Mouse (Mus musculus) midbrain, embryonic 14.5 days (tissue): ENCODE data around the gene 2010111I01Rik. TPM values are rescaled to one million over a fixed set of nuclear protein-coding genes. Genes with fewer than 3 reads are reported as not detected.
A peak's percentile ranks its signal among the peaks of the same experiment; 100 is the strongest.

Experiments used
- ATAC-seq: fragments of 200-750 bp; cut with Nextera tagmentation; 2 replicates; pipeline ENCODE4 v1.8.0; 2017; ENCODE audit warnings: moderate number of reproducible peaks, moderate library complexity; ENCODE audit not compliant: low FRiP score, low TSS enrichment
- DNase-seq: peaks from one replicate; pipeline ENCODE4 v3.0.0-alpha.2; 2015
- H3K27ac ChIP-seq: fragments of 300-500 bp; sonication (generic); replicated peaks from 2 replicates; pipeline ENCODE4 v1.5.1; 2014; ENCODE audit warnings: mild to moderate bottlenecking, low read depth, low read length, moderate library complexity
- H3K27me3 ChIP-seq: fragments of 300-500 bp; sonication (generic); 2 replicates; pipeline ENCODE4 v1.6.1; 2014; ENCODE audit warnings: low read length, control low read depth, mixed read lengths; ENCODE audit not compliant: control insufficient read depth, insufficient read depth
- H3K36me3 ChIP-seq: fragments of 300-500 bp; sonication (generic); 2 replicates; pipeline ENCODE4 v1.6.1; 2014; ENCODE audit warnings: low read length, control low read depth; ENCODE audit not compliant: control insufficient read depth, insufficient read depth
- H3K4me1 ChIP-seq: fragments of 300-500 bp; sonication (generic); 2 replicates; pipeline ENCODE4 v1.6.1; 2014; ENCODE audit warnings: mild to moderate bottlenecking, antibody characterized with exemption, low read length, control low read depth; ENCODE audit not compliant: control insufficient read depth, insufficient read depth
- H3K4me2 ChIP-seq: fragments of 300-500 bp; sonication (generic); 2 replicates; pipeline ENCODE4 v1.6.1; 2014; ENCODE audit warnings: mild to moderate bottlenecking, low read length, moderate library complexity
- H3K4me3 ChIP-seq: fragments of 300-500 bp; sonication (generic); replicated peaks from 2 replicates; pipeline ENCODE4 v1.5.1; 2014; ENCODE audit warnings: low read depth, low read length
- H3K9ac ChIP-seq: fragments of 300-500 bp; sonication (generic); replicated peaks from 2 replicates; pipeline ENCODE4 v1.6.1; 2014; ENCODE audit warnings: mild to moderate bottlenecking, low read length, moderate library complexity
- H3K9me3 ChIP-seq: fragments of 300-500 bp; sonication (generic); 2 replicates; pipeline ENCODE4 v1.6.1; 2016; ENCODE audit warnings: low read length, control low read depth, mixed read lengths; ENCODE audit not compliant: control insufficient read depth
- WGBS: fragments of 180-500 bp; shearing (Covaris S2); extraction: QIAGEN DNeasy Blood & Tissue Kit; methylation state at CpG from one replicate; pipeline ENCODE4 v1.1.7; 2014; 5-methylcytosine and 5-hydroxymethylcytosine counted together
- polyA plus RNA-seq: library from polyadenylated mRNA; unstranded; fragments of >200 nt; fragmentation: Nextera tagmentation; extraction: Ambion mirVana; gene quantifications from 2 replicates; pipeline ENCODE4 v1.2.1, GENCODE M21; 2014

Gene 2010111I01Rik
- 23.0 and 32.0 TPM in 2 replicates for polyA plus RNA-seq

DNA sequence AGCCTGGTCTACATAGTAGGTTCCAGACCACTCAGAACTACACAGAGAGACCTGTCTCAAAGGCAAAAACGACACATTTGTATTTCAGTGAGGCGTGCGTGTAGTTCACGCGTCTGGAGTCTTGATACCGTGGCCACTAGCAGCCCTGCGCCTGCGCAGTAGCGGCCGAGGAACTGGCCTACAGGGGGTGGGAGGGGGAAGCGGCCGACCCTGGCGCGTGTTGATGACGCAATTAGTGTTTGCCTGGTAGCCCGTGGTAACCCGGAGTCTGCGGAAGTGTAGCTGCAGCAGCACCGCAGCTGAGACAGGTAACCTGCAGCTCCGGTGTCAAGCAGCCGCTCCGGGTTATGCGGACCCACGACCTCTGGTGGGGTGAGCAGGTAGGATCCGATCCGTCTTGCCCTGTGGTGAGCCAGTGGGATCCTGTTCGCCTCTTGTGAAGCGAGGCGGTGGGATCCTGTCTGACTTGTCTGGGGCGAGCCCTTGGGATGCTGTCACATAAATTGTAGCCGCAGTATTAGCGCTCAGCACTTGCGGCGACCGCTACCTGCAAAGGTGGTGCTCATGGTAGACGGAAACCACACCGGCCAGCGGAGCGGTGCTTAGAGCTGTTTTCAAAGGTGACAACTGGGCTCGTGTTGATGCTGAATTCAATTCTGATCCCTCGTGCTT lies at the start of gene 2010111I01Rik:
2010111I01Rik (plus strand) TSS at position 254 of the 672 bp plus-strand sequence.
- H3K27ac ChIP-seq = peak within 1 kb of the TSS; percentile 33; the same call in 1 of the 2 replicates
- under 1% methylated on average over 41 of the region's 41 CpGs for WGBS

DNA sequence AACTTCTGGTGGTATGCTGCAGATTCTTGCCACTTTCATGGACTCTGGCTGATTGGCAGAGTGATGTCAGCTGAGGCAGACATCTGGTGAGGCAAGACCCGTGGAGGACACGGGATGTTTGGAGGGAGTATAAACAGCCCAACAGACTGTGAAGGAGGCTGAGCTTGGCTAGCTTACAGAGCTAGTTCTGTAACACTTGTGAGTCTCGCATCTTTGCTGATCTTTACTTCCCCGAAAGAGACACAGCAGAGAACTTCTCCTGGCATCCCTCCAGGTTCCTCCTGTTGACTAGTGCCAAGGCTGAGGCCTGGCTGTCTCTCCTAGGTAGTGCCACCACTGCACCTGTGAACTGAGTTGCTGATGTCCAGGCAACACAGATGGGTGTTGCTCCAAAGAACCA lies 48.0 kb upstream of the 2010111I01Rik start:
- 86% methylated on average over 4 of the region's 4 CpGs for WGBS
- Histone ChIP-seq H3K27ac (no peak overlapping the region), H3K4me2 (no peak overlapping the region), H3K4me1 (no peaks in the 10 kb centered on the region), H3K9ac (no peak overlapping the region), H3K27me3 (no peaks in the 10 kb centered on the region), H3K9me3 (no peaks in the 10 kb centered on the region), H3K4me3 (no peak overlapping the region), H3K36me3 (no peaks in the 10 kb centered on the region)
- DNase-seq = no peak
- ATAC-seq = no peak

More for the DNA sequence above, at the start of gene 2010111I01Rik:
- DNase-seq (peak; percentile 99), ATAC-seq (peak; percentile 96)
- H3K4me2 ChIP-seq = peak within 1 kb of the TSS; percentile 55
- peak within 1 kb of the TSS; percentile 54 for H3K9ac ChIP-seq
- no peaks in the 10 kb centered on the region for H3K27me3 ChIP-seq
- no peaks in the 10 kb centered on the region for H3K9me3 ChIP-seq
- peak within 1 kb of the TSS; percentile 77 for H3K4me3 ChIP-seq
- H3K36me3 ChIP-seq = no peaks in the 10 kb centered on the region
- peaks cover 6% of the 10 kb centered on the region for H3K4me1 ChIP-seq

DNA sequence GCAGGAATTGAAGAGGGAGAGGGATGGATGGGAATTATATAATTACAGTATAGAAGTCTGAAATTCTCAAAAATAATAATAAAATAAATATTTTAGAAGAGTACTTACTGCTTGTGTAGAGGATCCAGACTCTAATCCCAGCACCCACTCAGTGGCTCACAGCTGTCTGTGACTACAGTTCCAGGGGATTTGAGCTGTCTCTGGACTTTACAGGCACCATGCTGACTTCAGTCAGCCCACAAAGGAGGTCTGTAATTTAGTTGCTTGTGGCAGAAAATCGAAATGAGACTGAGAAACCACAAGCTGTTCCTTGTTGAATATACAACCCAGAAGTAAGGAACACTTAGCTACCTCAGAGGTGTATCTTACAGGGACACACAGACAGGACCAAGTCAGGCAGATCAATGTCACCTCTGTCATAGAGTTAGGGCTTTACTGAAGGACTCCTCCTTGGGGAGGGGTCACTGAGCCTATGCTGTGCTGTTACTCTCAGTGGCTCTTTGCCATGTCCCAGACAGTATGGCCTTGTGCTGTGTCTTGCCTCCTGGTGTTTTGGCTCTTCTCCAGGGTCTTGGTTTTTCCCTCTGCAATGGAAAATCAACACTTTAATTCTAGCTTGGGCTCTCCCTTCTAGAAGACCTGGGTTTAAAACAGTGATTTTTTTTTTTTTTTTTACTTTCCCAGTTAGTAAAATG lies 47.1 kb upstream of the 2010111I01Rik start:
- no peak overlapping the region for H3K9ac ChIP-seq
- no peak overlapping the region for H3K4me2 ChIP-seq
- DNase-seq (peak; percentile 46), ATAC-seq (peak; percentile 34; the same call in 1 of the 2 replicates)
- no peaks in the 10 kb centered on the region for H3K36me3 ChIP-seq
- no peaks in the 10 kb centered on the region for H3K4me1 ChIP-seq
- WGBS = 41% methylated on average over 1 of the region's 1 CpGs
- no peaks in the 10 kb centered on the region for H3K27me3 ChIP-seq
- H3K9me3 ChIP-seq = no peaks in the 10 kb centered on the region
- no peak overlapping the region for H3K4me3 ChIP-seq
- no peak overlapping the region for H3K27ac ChIP-seq

DNA sequence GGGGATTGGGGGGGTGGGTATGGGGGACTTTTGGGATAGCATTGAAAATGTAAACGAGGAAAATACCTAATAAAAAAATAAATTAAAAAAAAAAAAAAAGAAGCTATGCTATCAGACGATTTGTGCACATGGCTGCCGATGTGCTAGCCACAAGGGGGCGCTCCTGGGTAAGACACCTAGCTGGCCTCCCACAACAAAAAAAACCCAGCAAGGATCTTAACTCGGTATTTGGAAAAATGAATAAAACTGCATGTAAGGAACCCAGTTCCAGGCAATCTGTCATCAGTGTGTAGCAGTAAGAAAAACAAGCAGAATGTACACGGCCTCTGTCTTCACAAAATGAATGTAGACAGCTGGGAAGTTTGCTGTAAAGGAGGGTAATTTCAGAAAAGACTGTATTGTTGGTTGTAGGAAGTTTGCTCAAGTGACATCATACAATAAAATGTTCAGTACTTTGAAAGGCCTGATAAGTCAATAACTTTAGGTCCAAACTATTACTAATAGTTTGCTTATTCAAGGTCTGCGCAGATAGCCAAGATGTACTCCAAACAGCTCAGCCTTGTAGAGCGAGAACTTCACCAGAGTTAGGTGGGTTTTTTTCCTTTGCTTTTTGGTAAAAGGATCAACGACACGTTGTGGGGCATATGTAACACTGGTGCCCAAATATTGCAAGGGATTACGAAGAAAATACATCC lies 44.9 kb upstream of the 2010111I01Rik start:
- Histone ChIP-seq H3K9me3 (no peaks in the 10 kb centered on the region), H3K4me2 (no peak overlapping the region), H3K4me3 (no peak overlapping the region), H3K4me1 (no peaks in the 10 kb centered on the region), H3K9ac (no peak overlapping the region), H3K27me3 (no peaks in the 10 kb centered on the region), H3K36me3 (no peaks in the 10 kb centered on the region), H3K27ac (no peak overlapping the region)
- no peak for ATAC-seq
- 39% methylated on average over 11 of the region's 11 CpGs for WGBS
- DNase-seq = peak; percentile 89

DNA sequence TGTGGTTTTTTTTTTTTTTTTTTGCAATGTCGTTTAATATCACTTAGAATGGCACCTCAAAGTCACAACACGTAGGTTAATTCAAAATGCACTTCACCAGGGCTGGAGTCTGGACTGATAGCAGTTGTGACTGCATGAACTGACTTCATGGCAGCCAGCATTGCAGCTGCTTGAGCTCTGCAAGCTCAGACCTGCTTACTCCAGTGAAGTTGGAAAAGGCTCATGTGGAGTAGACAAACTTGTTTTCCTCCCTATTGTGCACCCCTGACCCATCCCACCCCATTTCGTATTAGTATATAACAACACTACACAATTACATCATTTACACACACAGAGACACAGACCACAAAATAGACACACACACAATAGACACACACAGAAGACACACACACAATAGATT lies 42.0 kb upstream of the 2010111I01Rik start:
- 88% methylated on average over 3 of the region's 3 CpGs for WGBS
- H3K9ac ChIP-seq = no peak overlapping the region
- no peak overlapping the region for H3K4me2 ChIP-seq
- no peak for ATAC-seq
- H3K36me3 ChIP-seq = no peaks in the 10 kb centered on the region
- no peaks in the 10 kb centered on the region for H3K27me3 ChIP-seq
- H3K9me3 ChIP-seq = no peaks in the 10 kb centered on the region
- DNase-seq = no peak
- no peak overlapping the region for H3K4me3 ChIP-seq
- no peak overlapping the region for H3K27ac ChIP-seq
- H3K4me1 ChIP-seq = no peaks in the 10 kb centered on the region

DNA sequence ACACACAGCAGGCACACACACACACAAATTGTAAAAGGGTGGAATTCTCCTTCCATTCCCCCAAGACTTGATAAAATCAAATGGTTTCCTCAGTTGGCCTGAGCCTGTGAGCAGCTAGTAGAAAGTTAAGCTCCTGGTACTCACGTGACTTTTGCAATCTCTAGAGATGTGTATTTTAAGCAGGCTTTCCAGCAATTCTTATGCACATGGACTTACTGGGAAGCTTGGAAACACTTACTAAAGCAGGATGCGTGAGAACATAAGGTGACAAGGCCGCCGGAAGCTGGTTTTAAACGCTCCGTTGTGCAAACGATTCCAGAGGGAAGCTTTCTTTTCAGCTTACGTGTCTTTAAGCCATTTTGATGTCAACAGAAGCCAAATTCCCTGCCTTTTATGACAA lies 41.5 kb upstream of the 2010111I01Rik start:
- no peaks in the 10 kb centered on the region for H3K4me1 ChIP-seq
- ATAC-seq = no peak
- H3K36me3 ChIP-seq = no peaks in the 10 kb centered on the region
- no peak overlapping the region for H3K4me2 ChIP-seq
- no peaks in the 10 kb centered on the region for H3K27me3 ChIP-seq
- no peak overlapping the region for H3K27ac ChIP-seq
- H3K4me3 ChIP-seq = no peak overlapping the region
- no peaks in the 10 kb centered on the region for H3K9me3 ChIP-seq
- WGBS = 67% methylated on average over 8 of the region's 8 CpGs
- no peak for DNase-seq
- no peak overlapping the region for H3K9ac ChIP-seq

DNA sequence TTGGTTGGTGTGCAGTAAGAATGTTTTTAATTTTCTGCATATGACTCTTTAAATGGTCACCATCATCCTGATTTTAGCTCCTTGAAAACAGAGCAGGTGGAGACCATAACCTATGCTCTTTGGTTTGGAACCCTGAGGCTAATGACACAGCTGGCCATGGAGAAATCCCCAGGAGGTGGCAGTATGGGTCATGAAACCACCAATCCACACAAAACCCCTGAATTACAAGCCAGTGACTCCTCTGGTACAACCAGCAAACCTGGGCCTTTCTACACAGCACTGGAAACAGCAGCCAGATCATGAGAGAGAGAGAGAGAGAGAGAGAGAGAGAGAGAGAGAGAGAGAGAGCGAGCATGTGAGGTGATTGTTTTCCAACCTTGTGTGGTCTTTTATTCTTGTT lies 38.2 kb upstream of the 2010111I01Rik start:
- DNase-seq (peak; percentile 73), ATAC-seq (no peak)
- H3K9me3 ChIP-seq = no peaks in the 10 kb centered on the region
- H3K4me1 ChIP-seq = no peaks in the 10 kb centered on the region
- WGBS = 81% methylated on average over 1 of the region's 1 CpGs
- H3K27ac ChIP-seq = no peak overlapping the region
- H3K36me3 ChIP-seq = no peaks in the 10 kb centered on the region
- H3K9ac ChIP-seq = no peak overlapping the region
- H3K4me2 ChIP-seq = no peak overlapping the region
- no peaks in the 10 kb centered on the region for H3K27me3 ChIP-seq
- no peak overlapping the region for H3K4me3 ChIP-seq

DNA sequence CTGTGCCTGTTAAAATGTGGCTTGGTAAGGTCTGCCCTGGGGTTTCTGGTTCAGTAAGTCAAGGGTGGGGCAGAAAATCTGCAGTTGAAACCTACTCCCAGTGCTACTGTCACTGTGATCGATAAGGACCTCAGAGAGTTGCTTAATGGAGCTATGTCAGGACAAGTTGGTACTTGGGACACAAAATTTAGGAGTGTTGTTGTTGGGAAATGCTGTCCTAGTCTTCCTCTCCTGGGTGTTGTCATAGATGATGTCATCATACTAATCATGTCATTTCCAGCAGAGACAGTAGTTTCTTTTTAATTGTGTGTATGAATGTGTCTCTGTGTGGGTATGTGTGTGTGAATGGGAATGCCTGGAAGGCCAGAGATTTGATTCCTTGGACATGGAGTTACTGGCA lies 37.2 kb upstream of the 2010111I01Rik start:
- ATAC-seq = no peak
- H3K27me3 ChIP-seq = no peaks in the 10 kb centered on the region

More for the DNA sequence above, 37.2 kb upstream of the 2010111I01Rik start:
- no peaks in the 10 kb centered on the region for H3K4me1 ChIP-seq
- H3K27ac ChIP-seq = no peak overlapping the region
- no peaks in the 10 kb centered on the region for H3K36me3 ChIP-seq
- no peaks in the 10 kb centered on the region for H3K9me3 ChIP-seq
- no peak for DNase-seq
- 89% methylated on average over 1 of the region's 1 CpGs for WGBS
- H3K9ac ChIP-seq = no peak overlapping the region
- no peak overlapping the region for H3K4me2 ChIP-seq
- no peak overlapping the region for H3K4me3 ChIP-seq
